Mouse (Mus musculus) urinary bladder, postnatal 10 days (tissue): Measurements from ENCODE around the gene Ppp1r16b.

Source experiments
- DNase-seq: peaks from one replicate; pipeline ENCODE4 v3.0.0; 2022; ENCODE audit warnings: low spot score

Gene Ppp1r16b

DNA sequence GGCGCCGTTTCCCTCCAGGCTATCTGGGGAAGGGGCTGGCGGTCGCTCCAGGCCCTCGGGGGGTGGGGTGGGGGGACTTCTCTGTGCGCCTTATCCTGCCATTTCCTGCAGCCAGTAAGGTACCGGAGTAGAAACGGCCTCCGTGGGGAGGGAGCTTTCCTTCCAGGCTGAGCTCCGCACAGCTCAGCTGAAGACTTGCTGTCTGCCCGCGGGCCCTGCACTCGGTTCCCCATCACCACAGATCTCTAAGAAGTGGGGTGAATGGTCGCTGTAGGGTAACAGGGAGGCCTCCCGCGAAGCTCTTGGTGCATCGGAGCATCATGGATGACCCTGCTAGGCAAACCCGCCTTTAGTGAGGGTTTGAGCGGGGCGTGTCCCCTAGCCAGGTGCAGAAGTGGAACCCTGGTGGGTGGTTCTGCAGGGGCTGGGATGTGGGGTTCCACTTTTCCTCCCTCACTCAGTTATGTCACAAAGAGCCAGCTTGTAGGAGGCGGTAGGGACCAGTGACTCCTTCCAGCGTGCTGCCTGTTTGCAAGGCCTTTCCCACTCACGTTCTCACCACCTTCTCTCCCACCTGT lies 3.3 kb downstream of the Ppp1r16b start:
- no peak for DNase-seq

GRCm38 (mm10) chr2:158669199-158670195 lies 4.3 kb downstream of the Ppp1r16b start:
- DNase-seq = no peak

GRCm38 (mm10) chr2:158670571-158670970 lies 5.4 kb downstream of the Ppp1r16b start:
- DNase-seq = no peak

DNA sequence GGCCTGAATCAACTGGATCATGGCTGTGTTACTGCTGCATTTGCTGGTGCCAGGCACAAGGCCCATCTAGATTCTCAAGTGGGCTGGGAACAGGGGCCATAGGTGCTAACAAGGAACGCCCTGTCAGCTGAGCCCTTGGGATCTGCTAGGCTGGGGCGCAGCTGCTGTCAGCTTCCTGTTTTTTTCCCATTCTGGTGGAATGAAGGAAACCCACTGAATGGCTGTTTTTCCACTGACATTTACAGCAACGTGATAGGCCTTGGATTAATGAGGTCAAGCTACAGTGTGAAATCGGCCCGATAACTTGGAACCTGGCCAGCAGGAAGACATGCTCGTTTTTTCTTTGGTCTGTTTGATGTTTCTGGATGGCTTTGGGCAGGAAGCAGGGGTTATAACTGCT lies 7.6 kb downstream of the Ppp1r16b start:
- DNase-seq = no peak

DNA sequence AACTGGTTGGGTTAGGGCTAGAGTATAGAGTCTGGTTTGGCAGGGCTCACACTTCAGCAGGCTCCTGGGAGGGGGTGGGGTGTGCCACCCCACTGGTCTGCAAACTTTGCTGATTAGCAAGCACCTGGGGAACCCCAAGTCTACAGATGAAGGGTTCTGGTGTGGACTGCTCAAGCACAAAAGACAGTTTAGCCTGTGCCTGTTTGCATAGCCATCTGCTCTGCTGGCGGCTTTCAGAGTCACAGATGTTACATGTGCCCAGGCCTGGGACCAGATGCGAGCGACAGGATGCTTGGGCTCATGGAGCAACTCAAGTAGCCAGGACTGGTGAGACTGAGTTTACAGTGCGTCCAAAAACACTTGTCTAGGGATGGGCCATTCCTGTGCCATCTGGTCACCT lies 8.3 kb downstream of the Ppp1r16b start:
- DNase-seq = no peak

GRCm38 (mm10) chr2:158674131-158674530 lies 8.9 kb downstream of the Ppp1r16b start:
- no peak for DNase-seq

DNA sequence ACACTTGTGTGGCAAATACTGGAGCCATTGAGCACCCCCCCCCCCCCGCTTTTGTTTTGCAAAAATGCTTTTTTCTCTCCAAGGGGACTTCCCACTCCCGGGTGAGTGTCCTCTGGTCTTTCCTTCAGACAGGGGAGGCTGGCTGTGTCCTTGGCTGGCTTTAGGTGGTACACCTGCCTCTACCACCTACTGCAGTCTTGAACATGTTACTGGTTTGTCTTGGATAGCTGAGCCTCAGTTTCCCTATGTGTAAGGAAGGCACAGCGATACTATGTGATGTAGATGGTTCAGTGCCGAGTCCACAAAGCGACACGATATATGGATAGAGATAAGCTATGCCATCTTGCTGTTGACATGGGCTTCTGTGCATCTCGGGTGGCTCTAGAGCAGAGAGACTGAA lies 9.6 kb downstream of the Ppp1r16b start:
- DNase-seq = no peak

- DNase-seq = no peak
These were observed 10.0 kb downstream of the Ppp1r16b start for GRCm38 (mm10) chr2:158675161-158675560.

- DNase-seq = no peak
These were observed 10.8 kb downstream of the Ppp1r16b start for GRCm38 (mm10) chr2:158675907-158676533.

DNA sequence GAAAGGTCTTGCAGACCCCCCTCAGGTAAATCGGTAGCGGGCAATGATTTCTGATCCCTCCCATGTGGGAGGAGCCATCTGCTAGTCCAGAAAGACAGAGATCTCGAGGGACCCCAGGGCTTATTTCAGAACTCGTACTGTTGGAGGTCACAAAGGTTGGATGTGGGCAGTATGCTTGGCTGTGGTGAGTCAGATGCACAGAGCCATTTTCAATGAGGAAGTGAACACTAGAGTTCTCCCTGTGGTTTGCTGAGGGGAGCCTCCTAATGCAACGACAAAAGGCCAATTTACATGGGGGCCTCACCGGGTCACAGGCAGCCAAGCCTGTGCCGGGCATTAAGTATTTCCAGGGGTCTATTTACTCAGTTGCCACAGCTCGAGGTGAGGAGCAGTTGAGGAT lies 12.7 kb downstream of the Ppp1r16b start:
- DNase-seq = no peak

- no peak for DNase-seq
These were observed 13.9 kb downstream of the Ppp1r16b start for GRCm38 (mm10) chr2:158679091-158679490.

DNA sequence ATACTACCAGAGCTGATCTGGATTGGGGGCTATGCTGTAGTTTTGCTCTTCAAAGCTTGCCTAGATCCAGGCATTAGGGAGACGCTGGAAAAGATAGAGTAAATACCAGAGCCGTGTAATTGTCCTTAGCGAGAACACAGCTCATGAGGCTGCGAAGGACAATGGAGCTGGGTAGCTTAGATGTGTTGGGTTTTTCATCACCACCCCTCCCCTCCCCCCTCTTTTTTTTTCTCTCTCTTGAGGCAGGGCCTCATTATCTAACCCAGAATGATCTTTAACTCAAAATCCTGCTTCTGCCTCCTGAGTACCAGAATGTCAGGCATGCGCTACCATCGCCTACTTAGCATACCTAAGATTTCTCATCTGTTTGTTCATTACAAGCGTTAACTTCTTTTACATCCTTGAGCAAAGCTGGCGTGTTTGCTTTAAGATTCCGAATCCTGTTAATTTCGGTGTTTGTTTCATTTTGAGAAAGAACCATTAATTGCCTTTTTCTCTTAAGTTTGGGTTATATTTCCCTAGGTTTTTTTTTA lies 15.2 kb downstream of the Ppp1r16b start:
- DNase-seq = no peak

DNA sequence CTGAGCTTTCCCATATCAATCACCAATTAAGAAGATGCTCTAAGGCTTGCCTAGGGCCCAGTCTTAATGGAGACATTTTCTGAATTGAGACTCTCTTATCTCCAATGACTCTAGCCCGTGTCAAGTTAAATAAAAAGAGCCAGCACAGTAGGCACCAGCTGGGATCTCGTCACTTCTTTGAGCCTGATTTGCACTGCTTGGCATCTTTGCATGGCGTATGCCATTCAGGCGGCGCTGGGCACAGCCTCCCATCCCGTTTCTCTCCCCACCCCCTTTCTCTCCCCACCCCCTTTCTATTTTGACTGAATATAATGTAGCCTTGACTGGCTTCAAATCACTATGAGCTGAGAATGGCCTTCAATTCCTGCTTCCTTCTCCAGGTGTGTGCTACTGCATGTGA lies 16.5 kb downstream of the Ppp1r16b start:
- DNase-seq = no peak

DNA sequence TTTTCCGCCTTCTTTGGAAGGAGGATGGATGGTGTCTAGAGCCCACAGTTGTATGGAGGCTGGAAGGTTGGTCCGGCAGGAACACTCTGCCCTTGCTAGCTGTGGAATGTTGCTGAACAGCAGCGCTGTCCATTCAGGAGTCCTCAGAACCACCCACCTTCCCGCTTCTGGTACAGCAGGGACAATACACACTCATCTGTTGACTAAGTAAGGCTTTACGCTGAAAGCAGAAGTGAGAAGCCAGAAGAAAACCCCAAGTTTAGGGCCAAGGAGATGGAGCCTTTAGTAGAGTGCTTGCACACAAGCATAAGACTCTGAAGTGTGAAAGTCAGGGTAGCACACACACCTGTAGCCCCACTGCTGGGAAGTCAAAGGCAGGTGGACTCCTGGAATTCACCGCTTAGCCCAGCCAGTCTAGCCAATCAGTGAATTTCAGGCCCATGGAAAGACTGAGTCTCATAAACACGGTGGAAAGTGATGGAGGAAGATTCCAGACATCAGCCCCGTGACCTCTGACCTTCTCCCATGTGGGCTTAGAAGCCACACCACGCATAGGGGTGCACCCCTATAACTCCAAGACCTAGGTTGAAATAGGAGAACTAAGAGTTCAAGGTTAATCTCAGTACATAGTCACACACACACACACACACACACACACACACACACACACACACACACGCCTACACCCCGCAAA lies 17.3 kb downstream of the Ppp1r16b start:
- no peak for DNase-seq

GRCm38 (mm10) chr2:158683038-158683413 lies 17.8 kb downstream of the Ppp1r16b start:
- no peak for DNase-seq

- no peak for DNase-seq
These were observed 19.1 kb downstream of the Ppp1r16b start for GRCm38 (mm10) chr2:158684247-158684843.

DNA sequence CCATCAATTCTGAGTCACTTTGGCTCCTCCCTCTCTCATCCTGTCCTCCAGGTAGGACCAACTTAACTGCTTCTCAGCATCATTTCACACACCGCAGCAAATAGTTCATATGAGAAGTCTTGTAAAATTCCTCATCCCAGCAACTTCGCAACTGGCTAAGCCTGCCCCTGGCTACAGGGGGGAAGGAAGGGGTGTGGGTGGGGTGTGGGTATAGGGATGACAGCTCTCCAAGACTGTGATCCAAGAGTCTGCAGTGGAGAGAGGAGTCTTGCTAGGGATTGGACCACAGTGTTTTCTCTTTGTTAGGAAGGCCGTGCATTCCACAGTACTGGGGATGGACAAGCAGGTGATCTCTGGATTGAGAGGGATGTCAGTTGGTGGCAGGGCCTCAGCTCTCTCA lies 19.7 kb downstream of the Ppp1r16b start:
- no peak for DNase-seq

GRCm38 (mm10) chr2:158686394-158686793 lies 21.2 kb downstream of the Ppp1r16b start:
- no peak for DNase-seq

GRCm38 (mm10) chr2:158687804-158688241 lies 22.6 kb downstream of the Ppp1r16b start:
- no peak for DNase-seq

GRCm38 (mm10) chr2:158689060-158689459 lies 23.9 kb downstream of the Ppp1r16b start:
- no peak for DNase-seq

GRCm38 (mm10) chr2:158689640-158690039 lies 24.4 kb downstream of the Ppp1r16b start:
- DNase-seq = no peak

- DNase-seq = no peak
These were observed 24.9 kb downstream of the Ppp1r16b start for GRCm38 (mm10) chr2:158690116-158690515.
